Mouse (Mus musculus) cortical plate, adult 2 months (tissue): Measurements from ENCODE around the gene Mapk8.

Source experiments
- CTCF ChIP-seq: fragments of 200-500 bp; IDR thresholded peaks from 2 replicates; pipeline ENCODE4 v1.5.1; 2011; ENCODE audit warnings: mild to moderate bottlenecking, control low read depth, low read length; ENCODE audit not compliant: insufficient read depth; ENCODE audit errors: extremely low read depth
- POLR2A ChIP-seq: fragments of 200-500 bp; IDR thresholded peaks from 2 replicates; pipeline ENCODE4 v1.6.1; 2011; ENCODE audit warnings: mild to moderate bottlenecking, low read length, control low read depth; ENCODE audit not compliant: insufficient read depth; ENCODE audit errors: extremely low read depth

- TF ChIP-seq CTCF (no peak), POLR2A (no peak)
These were observed 1.3 kb upstream of the Mapk8 start for GRCm38 (mm10) chr14:33448276-33448675.
